12 mouse cellular contexts compared by ENCODE assay signal in the genomic region with DNA sequence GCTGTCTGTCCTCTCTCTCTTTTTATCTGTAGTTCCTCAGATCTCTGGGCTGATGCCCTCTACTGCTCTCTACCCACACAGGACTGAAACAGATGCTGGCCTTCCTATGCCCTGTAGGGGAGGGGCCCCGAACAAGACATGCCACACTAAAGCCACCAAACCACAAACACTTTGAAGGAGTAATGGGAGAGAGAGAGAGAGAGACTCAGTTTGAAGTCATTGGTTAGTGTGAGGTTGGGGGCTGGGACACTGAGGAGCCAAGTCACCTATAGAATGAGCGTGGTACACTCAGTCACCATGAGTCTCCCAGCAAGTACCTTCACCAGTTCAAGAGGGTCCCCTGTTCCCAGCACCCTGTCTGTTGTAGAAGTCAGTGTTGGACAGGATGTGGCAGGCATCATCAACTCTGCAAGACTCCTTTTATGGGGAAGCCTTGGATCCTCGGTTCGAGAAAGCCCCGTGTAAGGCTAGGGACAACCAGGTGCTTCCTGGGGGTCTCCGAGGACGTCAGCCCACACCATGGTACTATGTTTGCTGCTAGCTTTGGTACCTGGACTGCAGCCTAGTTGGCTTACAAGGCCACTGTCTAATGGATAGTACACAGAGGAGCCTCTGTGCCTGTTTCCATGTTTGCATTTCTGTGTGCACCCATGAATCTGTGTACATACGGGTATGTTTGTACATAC. TPM values are rescaled to one million over a fixed set of nuclear protein-coding genes. Genes with fewer than 3 reads are reported as not detected.
DNase-seq lines count a peak whose midpoint lies in the region; ATAC-seq and TF ChIP-seq lines count a peak whose summit lies in the region.
"Had no signal": no experiment of that assay in that cellular context is flagged by ENCODE, and none has a peak within 500 bp of the region (broad histone marks: within the 10 kb centered on the region; RNA-seq: fewer than 3 reads in every experiment).

No protein-coding gene starts in this region.

- H3K36me3 ChIP-seq in heart, embryonic 16.5 days (ENCODE audit: control insufficient read depth, insufficient read depth): no peaks in the 10 kb centered on the region
- H3K36me3 ChIP-seq in stomach, postnatal 0 days (ENCODE audit: control insufficient read depth, insufficient read depth, low read length): no peaks in the 10 kb centered on the region
- H3K36me3 ChIP-seq in midbrain, embryonic 14.5 days (ENCODE audit: control insufficient read depth, insufficient read depth, low read length): no peaks in the 10 kb centered on the region
- H3K36me3 ChIP-seq: embryonic facial prominence, embryonic 12.5 days; liver, embryonic 13.5 days; midbrain, embryonic 10.5 days; stomach, embryonic 15.5 days had no signal

- no peak for DNase-seq in heart, adult 8-10 months (ENCODE audit: low spot score)
- peak; percentile 18 for DNase-seq in thymus, postnatal 0 days (ENCODE audit: low spot score)
- no peak for DNase-seq in thymus, postnatal 14 days
- DNase-seq in gastrocnemius, postnatal 14 days: peak; percentile 3
- no peak for DNase-seq in stomach, postnatal 0 days (ENCODE audit: low spot score)
- DNase-seq in midbrain, embryonic 14.5 days: no peak
- DNase-seq: liver, embryonic 13.5 days had no signal

- no peaks in the 10 kb centered on the region for H3K9me3 ChIP-seq in heart, embryonic 16.5 days (replicated peaks; ENCODE audit: control insufficient read depth, low read length)
- no peaks in the 10 kb centered on the region for H3K9me3 ChIP-seq in stomach, postnatal 0 days (ENCODE audit: control insufficient read depth, low read length)
- H3K9me3 ChIP-seq in midbrain, embryonic 14.5 days (ENCODE audit: control insufficient read depth, low read length): no peaks in the 10 kb centered on the region
- H3K9me3 ChIP-seq: embryonic facial prominence, embryonic 12.5 days; liver, embryonic 13.5 days; midbrain, embryonic 10.5 days; stomach, embryonic 15.5 days had no signal

- H3K9ac ChIP-seq in heart, embryonic 16.5 days (ENCODE audit: low read length): no peak overlapping the region
- H3K9ac ChIP-seq in stomach, postnatal 0 days (ENCODE audit: low read length): no peak overlapping the region
- no peak overlapping the region for H3K9ac ChIP-seq in midbrain, embryonic 14.5 days (replicated peaks; ENCODE audit: low read length)
- H3K9ac ChIP-seq: embryonic facial prominence, embryonic 12.5 days; liver, embryonic 13.5 days; stomach, embryonic 15.5 days had no signal

- no peak overlapping the region for H3K4me3 ChIP-seq in heart, embryonic 16.5 days (ENCODE audit: low read length)
- no peak overlapping the region for H3K4me3 ChIP-seq in stomach, postnatal 0 days (ENCODE audit: low read depth, low read length)
- H3K4me3 ChIP-seq in midbrain, embryonic 14.5 days (replicated peaks; ENCODE audit: low read depth, low read length): no peak overlapping the region
- H3K4me3 ChIP-seq: embryonic facial prominence, embryonic 12.5 days; liver, embryonic 13.5 days; midbrain, embryonic 10.5 days; stomach, embryonic 15.5 days had no signal

- H3K4me1 ChIP-seq in heart, embryonic 16.5 days (ENCODE audit: control insufficient read depth, insufficient read depth, low read length): peaks cover 15% of the 10 kb centered on the region
- peaks cover 10% of the 10 kb centered on the region for H3K4me1 ChIP-seq in stomach, postnatal 0 days (replicated peaks; ENCODE audit: control insufficient read depth, insufficient read depth)
- H3K4me1 ChIP-seq in midbrain, embryonic 14.5 days (ENCODE audit: control insufficient read depth, insufficient read depth, low read length): peaks cover 15% of the 10 kb centered on the region; the same call in 1 of the 2 replicates

- TF ChIP-seq EP300 in stomach, postnatal 0 days (optimal IDR thresholded peaks at IDR 0.05): no peak

- intact Hi-C loops in gastrocnemius, postnatal 14 days (cut with DNase I; ENCODE audit: low total_unique reads): no loop called here

- no peaks in the 10 kb centered on the region for H3K27me3 ChIP-seq in heart, embryonic 16.5 days (ENCODE audit: control insufficient read depth, insufficient read depth, low read length)
- no peaks in the 10 kb centered on the region for H3K27me3 ChIP-seq in stomach, postnatal 0 days (ENCODE audit: control insufficient read depth, insufficient read depth, low read length)
- no peaks in the 10 kb centered on the region for H3K27me3 ChIP-seq in midbrain, embryonic 14.5 days (ENCODE audit: control insufficient read depth, insufficient read depth, low read length)
- H3K27me3 ChIP-seq: embryonic facial prominence, embryonic 12.5 days; liver, embryonic 13.5 days; stomach, embryonic 15.5 days had no signal

- no peak for ATAC-seq in heart, embryonic 16.5 days (replicated peaks; ENCODE audit: extremely low read depth, insufficient read depth, low FRiP score)
- no peak for ATAC-seq in stomach, postnatal 0 days (ENCODE audit: low FRiP score, low TSS enrichment)
- no peak for ATAC-seq in midbrain, embryonic 14.5 days (ENCODE audit: low FRiP score, low TSS enrichment)
- ATAC-seq: hindbrain, postnatal 0 days had no signal

- H3K27ac ChIP-seq in heart, embryonic 16.5 days (ENCODE audit: low read length): 0 out of 2 replicates have a peak overlapping the region, but pooled peaks have one; percentile 51
- 0 out of 2 replicates have a peak overlapping the region, but pooled peaks have one; percentile 8 for H3K27ac ChIP-seq in stomach, postnatal 0 days (replicated peaks)
- no peak overlapping the region for H3K27ac ChIP-seq in midbrain, embryonic 14.5 days (replicated peaks; ENCODE audit: low read depth, low read length)
- H3K27ac ChIP-seq: embryonic facial prominence, embryonic 12.5 days; hindbrain, postnatal 0 days; liver, embryonic 13.5 days; stomach, embryonic 15.5 days had no signal

- 76% methylated on average over 8 of the region's 8 CpGs for WGBS in heart, embryonic 16.5 days
- WGBS in stomach, postnatal 0 days: 75% methylated on average over 8 of the region's 8 CpGs
- 94% methylated on average over 8 of the region's 8 CpGs for WGBS in midbrain, embryonic 14.5 days

- TF ChIP-seq CTCF in stomach, postnatal 0 days (IDR thresholded peaks at IDR 0.05; ENCODE audit: low read depth): no peak

- no peak overlapping the region for H3K4me2 ChIP-seq in heart, embryonic 16.5 days (ENCODE audit: low read depth, low read length)
- H3K4me2 ChIP-seq in stomach, postnatal 0 days (replicated peaks; ENCODE audit: low read depth): no peak overlapping the region
- no peak overlapping the region for H3K4me2 ChIP-seq in midbrain, embryonic 14.5 days (ENCODE audit: low read length)
- H3K4me2 ChIP-seq: embryonic facial prominence, embryonic 12.5 days; liver, embryonic 13.5 days; stomach, embryonic 15.5 days had no signal

RNA-seq across cellular contexts. Expression of a gene that starts 17.7 kb away (rescaled TPM):
- polyA plus RNA-seq in heart, embryonic 16.5 days (2015; fragmentation: Nextera tagmentation; extraction: Ambion mirVana): 13.0 and 18.6 TPM in 2 replicates
- 10 to 100 TPM; 19.0 to 34.0 (median 30.2) TPM for total RNA-seq in heart, adult 8-10 months (2022)
- 12.4 and 14.2 TPM in 2 replicates for polyA plus RNA-seq in thymus, postnatal 0 days (2015; fragmentation: Nextera tagmentation; extraction: Ambion mirVana)
- total RNA-seq in gastrocnemius, postnatal 14 days (2021): 10 to 100 TPM; 18.1 to 18.6 TPM
- polyA plus RNA-seq in stomach, postnatal 0 days (2015; fragmentation: Nextera tagmentation; extraction: Ambion mirVana): 18.2 and 19.8 TPM in 2 replicates
- polyA plus RNA-seq in midbrain, embryonic 14.5 days (2014; fragmentation: Nextera tagmentation; extraction: Ambion mirVana): 15.3 and 19.3 TPM in 2 replicates

Comparison
In these comparisons a context has a peak if more than half of its experiments do, and no peak if none do; other contexts are left out.
1. DNase-seq: peak in thymus, postnatal 0 days (single experiment) and gastrocnemius, postnatal 14 days (single experiment); none in heart, adult 8-10 months (single experiment), thymus, postnatal 14 days (single experiment), stomach, postnatal 0 days (single experiment) and midbrain, embryonic 14.5 days (single experiment).